In genomic region chr14:62581768-62582167, GRCm38 (mm10) we compare ENCODE assay signal across 20 mouse cellular contexts. TPM values are rescaled to one million over a fixed set of nuclear protein-coding genes. Genes with fewer than 3 reads are reported as not detected.
DNase-seq lines count a peak whose midpoint lies in the region; ATAC-seq and TF ChIP-seq lines count a peak whose summit lies in the region.
"Had no signal": no experiment of that assay in that cellular context is flagged by ENCODE, and none has a peak within 500 bp of the region (broad histone marks: within the 10 kb centered on the region; RNA-seq: fewer than 3 reads in every experiment).

No protein-coding gene starts in this region.

- H3K4me1 ChIP-seq in embryonic facial prominence, embryonic 11.5 days (ENCODE audit: control insufficient read depth, insufficient read depth, low read length), result peaks cover 2% of the 10 kb centered on the region; the same call in 1 of the 2 replicates
- H3K4me1 ChIP-seq in forebrain, embryonic 15.5 days, result peaks cover 48% of the 10 kb centered on the region
- H3K4me1 ChIP-seq in hindbrain, embryonic 16.5 days (ENCODE audit: control insufficient read depth, insufficient read depth, low read depth, low read length), result peaks cover 12% of the 10 kb centered on the region
- peaks cover 8% of the 10 kb centered on the region for H3K4me1 ChIP-seq in midbrain, postnatal 0 days (ENCODE audit: insufficient read depth, low read length)
- H3K4me1 ChIP-seq: kidney, embryonic 15.5 days had no signal

- no peak overlapping the region for H3K9ac ChIP-seq in embryonic facial prominence, embryonic 11.5 days (replicated peaks; ENCODE audit: low read length)
- H3K9ac ChIP-seq in forebrain, embryonic 15.5 days (replicated peaks), result no peak overlapping the region
- no peak overlapping the region for H3K9ac ChIP-seq in hindbrain, embryonic 16.5 days (ENCODE audit: low read depth, low read length)
- no peak overlapping the region for H3K9ac ChIP-seq in midbrain, postnatal 0 days (replicated peaks; ENCODE audit: low read length, poor library complexity, severe bottlenecking)
- H3K9ac ChIP-seq: kidney, embryonic 15.5 days had no signal

- ATAC-seq in embryonic facial prominence, embryonic 11.5 days (replicated peaks; ENCODE audit: insufficient number of reproducible peaks, low FRiP score, low TSS enrichment, low read depth), result no peak
- ATAC-seq in forebrain, embryonic 15.5 days (replicated peaks), result no peak
- ATAC-seq in hindbrain, embryonic 16.5 days, result no peak
- ATAC-seq in midbrain, postnatal 0 days (ENCODE audit: low FRiP score), result no peak

- no peaks in the 10 kb centered on the region for H3K36me3 ChIP-seq in embryonic facial prominence, embryonic 11.5 days (replicated peaks; ENCODE audit: control insufficient read depth, insufficient read depth, low read depth, low read length)
- no peaks in the 10 kb centered on the region for H3K36me3 ChIP-seq in forebrain, embryonic 15.5 days
- no peaks in the 10 kb centered on the region for H3K36me3 ChIP-seq in hindbrain, embryonic 16.5 days (ENCODE audit: control insufficient read depth, insufficient read depth, low read length)
- no peaks in the 10 kb centered on the region for H3K36me3 ChIP-seq in midbrain, postnatal 0 days (ENCODE audit: insufficient read depth, low read length)
- H3K36me3 ChIP-seq: G1E; kidney, embryonic 15.5 days had no signal

- H3K27ac ChIP-seq in embryonic facial prominence, embryonic 11.5 days (replicated peaks; ENCODE audit: low read depth, low read length), result no peak overlapping the region
- peak overlapping the region; percentile 66 for H3K27ac ChIP-seq in forebrain, embryonic 15.5 days (replicated peaks)
- peak overlapping the region; percentile 25; the same call in 1 of the 2 replicates for H3K27ac ChIP-seq in hindbrain, embryonic 16.5 days (ENCODE audit: low read depth, low read length)
- H3K27ac ChIP-seq in midbrain, postnatal 0 days (ENCODE audit: low read depth, low read length), result peak overlapping the region; percentile 9; the same call in 1 of the 2 replicates
- H3K27ac ChIP-seq: gastrocnemius, adult 2 months; heart, adult 2 months; kidney, embryonic 15.5 days; macrophage had no signal

- H3K4me2 ChIP-seq in embryonic facial prominence, embryonic 11.5 days (ENCODE audit: low read depth, low read length), result no peak overlapping the region
- H3K4me2 ChIP-seq in forebrain, embryonic 15.5 days (replicated peaks), result no peak overlapping the region
- H3K4me2 ChIP-seq in hindbrain, embryonic 16.5 days (ENCODE audit: low read length), result no peak overlapping the region
- H3K4me2 ChIP-seq in midbrain, postnatal 0 days (ENCODE audit: low read depth, low read length, poor library complexity, severe bottlenecking), result no peak overlapping the region
- H3K4me2 ChIP-seq: kidney, embryonic 15.5 days had no signal

- 43% methylated on average over 9 of the region's 9 CpGs for WGBS in embryonic facial prominence, embryonic 11.5 days
- WGBS in forebrain, embryonic 15.5 days, result 11% methylated on average over 9 of the region's 9 CpGs
- WGBS in hindbrain, embryonic 16.5 days, result 28% methylated on average over 9 of the region's 9 CpGs
- WGBS in midbrain, postnatal 0 days, result 19% methylated on average over 9 of the region's 9 CpGs

- H3K4me3 ChIP-seq in embryonic facial prominence, embryonic 11.5 days (ENCODE audit: low read depth, low read length), result no peak overlapping the region
- H3K4me3 ChIP-seq in forebrain, embryonic 15.5 days, result no peak overlapping the region
- no peak overlapping the region for H3K4me3 ChIP-seq in hindbrain, embryonic 16.5 days (ENCODE audit: low read length)
- no peak overlapping the region for H3K4me3 ChIP-seq in midbrain, postnatal 0 days (ENCODE audit: low read depth, low read length)
- H3K4me3 ChIP-seq: gastrocnemius, adult 2 months; heart, adult 2 months; kidney, embryonic 15.5 days; myocyte had no signal

- TF ChIP-seq CTCF in midbrain, postnatal 0 days (IDR thresholded peaks at IDR 0.05), result no peak

- no peaks in the 10 kb centered on the region for H3K27me3 ChIP-seq in embryonic facial prominence, embryonic 11.5 days (ENCODE audit: control insufficient read depth, insufficient read depth, low read length)
- no peaks in the 10 kb centered on the region for H3K27me3 ChIP-seq in forebrain, embryonic 15.5 days
- no peaks in the 10 kb centered on the region for H3K27me3 ChIP-seq in hindbrain, embryonic 16.5 days (replicated peaks; ENCODE audit: control insufficient read depth, insufficient read depth, low read length)
- H3K27me3 ChIP-seq in midbrain, postnatal 0 days (ENCODE audit: insufficient read depth, low read length), result no peaks in the 10 kb centered on the region
- H3K27me3 ChIP-seq: kidney, embryonic 15.5 days had no signal

- no peaks in the 10 kb centered on the region for H3K9me3 ChIP-seq in embryonic facial prominence, embryonic 11.5 days (replicated peaks; ENCODE audit: control insufficient read depth, low read length)
- no peaks in the 10 kb centered on the region for H3K9me3 ChIP-seq in forebrain, embryonic 15.5 days
- H3K9me3 ChIP-seq in hindbrain, embryonic 16.5 days (ENCODE audit: control insufficient read depth, low read length), result no peaks in the 10 kb centered on the region
- no peaks in the 10 kb centered on the region for H3K9me3 ChIP-seq in midbrain, postnatal 0 days (ENCODE audit: low read length)
- H3K9me3 ChIP-seq: G1E; kidney, embryonic 15.5 days had no signal

- DNase-seq in embryonic facial prominence, embryonic 11.5 days (ENCODE audit: low spot score), result peak; percentile 30
- no peak for DNase-seq in midbrain, postnatal 0 days (ENCODE audit: low spot score)
- no peak for DNase-seq in B cell, adult 2 months
- DNase-seq in heart, adult 18-20 months, result no peak
- DNase-seq in lung, adult 18-20 months, result no peak
- DNase-seq: adrenal gland, adult 2 months; cerebellum, adult 8-10 months; gastrocnemius, adult 2 months; heart, adult 2 months; liver; lung, adult 2 months had no signal

RNA-seq across cellular contexts. Expression of gene Gm4131, which starts 15.0 kb away (rescaled TPM):
- not detected in 2 replicates for polyA plus RNA-seq in embryonic facial prominence, embryonic 11.5 days (2014; fragmentation: Nextera tagmentation; extraction: Ambion mirVana)
- polyA plus RNA-seq in forebrain, embryonic 15.5 days (2015; fragmentation: Nextera tagmentation; extraction: Ambion mirVana), result 0.32 TPM in 1 of 2 replicates, not detected in the other
- polyA plus RNA-seq in hindbrain, embryonic 16.5 days (2015; fragmentation: Nextera tagmentation; extraction: Ambion mirVana), result 0.23 and 0.27 TPM in 2 replicates
- total RNA-seq in midbrain, postnatal 0 days (2014; rRNA removed), result not detected in 2 replicates
- polyA plus RNA-seq in midbrain, postnatal 0 days (2015; fragmentation: Nextera tagmentation; extraction: Ambion mirVana), result 0.14 TPM in 1 of 2 replicates, not detected in the other
- not detected for total RNA-seq in heart, adult 18-20 months (2021)
- total RNA-seq: adrenal gland, adult 2 months; G1E; gastrocnemius, adult 2 months; heart, adult 2 months; left cerebral cortex, postnatal 14 days had no signal
- polyA plus RNA-seq: adrenal gland, adult 2 months; G1E; heart, adult 2 months; heart, embryonic 16.5 days; intestine, embryonic 14.5 days; kidney, embryonic 15.5 days; lung, adult 2 months; macrophage; myocyte had no signal

RNA-seq across cellular contexts. Expression of gene Fam124a, which starts 26.2 kb away (rescaled TPM):
- polyA plus RNA-seq in embryonic facial prominence, embryonic 11.5 days (2014; fragmentation: Nextera tagmentation; extraction: Ambion mirVana), result 1.5 and 1.9 TPM in 2 replicates
- 35.9 and 37.0 TPM in 2 replicates for polyA plus RNA-seq in forebrain, embryonic 15.5 days (2015; fragmentation: Nextera tagmentation; extraction: Ambion mirVana)
- polyA plus RNA-seq in hindbrain, embryonic 16.5 days (2015; fragmentation: Nextera tagmentation; extraction: Ambion mirVana), result 54.3 and 59.1 TPM in 2 replicates
- total RNA-seq in midbrain, postnatal 0 days (2014; rRNA removed), result 43.4 and 45.5 TPM in 2 replicates
- 41.5 and 42.1 TPM in 2 replicates for polyA plus RNA-seq in midbrain, postnatal 0 days (2015; fragmentation: Nextera tagmentation; extraction: Ambion mirVana)
- total RNA-seq in heart, adult 18-20 months (2021), result 1 to 10 TPM; 3.8 to 3.9 TPM
- polyA plus RNA-seq: G1E had no signal

Comparison
In these comparisons a context has a peak if more than half of its experiments do, and no peak if none do; other contexts are left out.
1. RNA of gene Fam124a, which starts 26.2 kb away (polyA plus RNA-seq): 54.3 to 59.1 TPM in hindbrain, embryonic 16.5 days, 41.5 to 42.1 TPM in midbrain, postnatal 0 days and 35.9 to 37.0 TPM in forebrain, embryonic 15.5 days; 1.5 to 1.9 TPM in embryonic facial prominence, embryonic 11.5 days; every median in the first group is over 10 times any median in the second.